Mouse (Mus musculus) erythroblast, adult 5-6 weeks (primary cell): Measurements from ENCODE around the gene Kars. TPM values are rescaled to one million over a fixed set of nuclear protein-coding genes. Genes with fewer than 3 reads are reported as not detected.

Experiments
- ATAC-seq: replicated peaks from 2 replicates; pipeline ENCODE4 v1.8.0; 2016; ENCODE audit warnings: moderate number of reproducible peaks, mild to moderate bottlenecking, moderate TSS enrichment, inconsistent platforms; ENCODE audit not compliant: poor library complexity, low FRiP score, severe bottlenecking
- total RNA-seq, 2 experiments: library from RNA; stranded (forward) in 1 of 2; stranded (reverse) in 1 of 2; fragments of 150-400 nt in 1 of 2; fragments of 200-764, 138-1000 nt in 1 of 2; gene quantifications; 2 replicates each; pipeline versions ENCODE4 v1.2.3 to v1.2.4; 2015 to 2017; ENCODE audit warnings: low replicate concordance in 2 of 2

Kars gene
- total RNA-seq, 2 experiments from 2014 or later = 30.4 to 31.7 TPM

DNA sequence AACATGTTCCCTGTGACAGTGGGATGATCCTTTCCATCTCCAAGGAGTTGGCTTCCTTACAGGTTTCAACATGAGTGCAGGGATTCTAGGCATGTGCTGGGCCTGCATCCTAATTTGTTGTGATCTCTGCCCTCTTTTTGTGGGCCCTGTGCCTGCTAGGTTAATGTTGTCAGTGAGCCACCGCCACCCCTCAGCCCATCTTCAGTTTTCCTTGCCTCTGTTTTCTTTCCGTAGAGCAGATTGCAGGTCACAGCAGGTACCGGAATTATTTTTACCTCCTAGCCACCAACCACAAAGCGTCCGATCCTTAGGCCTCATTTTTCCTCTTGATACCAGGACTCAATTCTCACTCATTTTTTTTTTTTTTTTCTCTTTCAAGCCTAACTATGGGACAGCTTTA, 59.2 kb downstream of the Kars start:
- ATAC-seq = no peak

DNA sequence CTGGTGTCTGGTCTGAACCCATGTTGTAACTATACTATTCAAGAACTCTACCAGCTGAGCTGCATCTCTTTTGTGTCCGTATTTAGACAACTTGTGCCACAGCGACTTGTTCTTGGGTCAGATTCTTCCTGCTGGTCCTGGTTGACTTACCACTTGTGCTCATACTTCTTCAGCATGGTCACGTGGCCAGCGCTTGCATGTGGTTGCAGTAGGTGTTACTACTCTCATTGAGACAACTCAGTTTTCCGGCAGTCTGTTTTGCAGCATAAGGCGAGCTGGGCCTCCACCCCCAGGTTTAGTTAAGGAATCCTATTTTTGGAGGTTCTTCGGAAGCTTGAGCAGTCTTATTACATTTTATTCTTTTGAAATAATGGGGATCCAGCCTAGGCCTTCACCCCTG, 59.8 kb downstream of the Kars start:
- ATAC-seq = no peak

DNA sequence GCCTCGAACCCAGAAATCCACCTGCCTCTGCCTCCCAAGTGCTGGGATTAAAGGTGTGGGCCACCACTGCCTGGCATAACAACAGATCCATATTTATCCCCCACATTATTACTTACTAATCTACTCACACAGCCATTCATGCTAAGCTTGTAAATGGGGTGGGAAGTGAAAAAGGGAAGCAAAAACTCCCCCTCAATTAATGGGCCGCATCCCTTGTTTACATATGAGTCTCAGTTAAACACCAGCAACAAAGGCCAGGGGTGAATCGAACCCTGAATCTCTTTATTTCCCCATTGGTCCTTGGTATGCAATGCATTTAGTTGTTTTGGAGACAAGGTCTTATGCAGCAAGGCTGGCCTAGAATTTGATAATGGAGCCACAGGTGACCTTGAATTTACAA, 60.3 kb downstream of the Kars start:
- ATAC-seq = no peak

DNA sequence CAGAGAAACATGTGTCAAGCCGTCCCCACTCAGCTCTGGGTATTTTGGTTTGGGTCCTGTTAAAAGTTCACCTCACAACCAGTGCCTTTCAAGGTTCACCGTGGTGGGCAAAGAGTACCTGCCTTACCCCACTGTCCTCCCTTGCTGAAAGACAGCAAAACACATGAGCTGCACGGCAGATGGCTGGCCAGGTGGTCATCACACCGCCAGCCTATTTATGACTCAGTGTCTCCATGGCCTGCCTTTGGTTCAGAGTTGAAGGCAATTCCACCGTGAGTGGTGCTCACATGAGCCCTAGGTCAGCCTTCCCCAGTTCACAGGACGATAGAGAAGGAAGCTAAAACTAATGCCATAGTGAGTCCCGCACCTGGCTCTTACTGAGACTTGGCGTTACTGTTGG, 63.2 kb downstream of the Kars start:
- ATAC-seq = no peak

DNA sequence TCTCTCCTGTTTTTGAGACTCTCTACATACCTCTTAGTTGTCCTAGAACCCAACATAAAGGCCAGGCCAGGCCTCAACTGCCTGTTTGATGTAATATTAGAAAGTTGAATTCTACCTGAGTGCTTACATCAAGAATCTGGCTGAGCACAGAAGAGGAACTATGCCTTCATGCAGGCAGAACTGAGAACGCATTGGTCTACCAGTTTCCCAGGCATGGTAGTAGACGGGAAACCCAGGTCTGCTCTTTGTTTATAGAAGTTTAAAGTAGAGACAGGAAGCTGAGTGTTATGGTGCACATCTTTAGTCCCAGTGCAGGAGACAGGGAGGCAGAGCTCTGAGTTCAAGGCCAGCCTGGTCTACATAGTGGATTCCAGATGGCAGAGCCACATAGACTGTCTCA, 64.0 kb downstream of the Kars start:
- no peak for ATAC-seq

DNA sequence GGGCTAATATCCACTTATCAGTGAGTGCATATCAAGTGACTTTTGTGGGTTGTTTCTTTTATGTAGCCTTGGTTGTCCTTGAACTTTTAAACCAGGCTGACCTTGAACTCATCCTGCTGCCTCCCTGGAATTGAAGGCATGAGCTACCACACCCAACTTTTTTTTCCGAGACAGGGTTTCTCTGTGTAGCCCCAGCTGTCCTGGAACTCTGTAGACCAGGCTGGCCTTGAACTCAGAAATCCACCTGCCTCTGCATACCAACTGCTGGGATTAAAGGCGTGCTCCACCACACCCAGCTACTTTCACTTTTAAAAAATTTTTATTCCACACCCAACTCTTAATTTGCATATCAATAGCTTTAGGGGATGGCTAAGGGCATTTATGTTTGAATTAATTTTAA, 67.6 kb downstream of the Kars start:
- no peak for ATAC-seq

Other genes starting within 250 kb of the Kars start
- 13.3 and 43.7 TPM in 2 replicates for gene Cfdp1, start 157.0 kb downstream of the Kars start, total RNA-seq (2015; ENCODE audit: low replicate concordance)
- gene Cfdp1, start 157.0 kb downstream of the Kars start, total RNA-seq (2017; ENCODE audit: low replicate concordance) = 32.5 and 33.6 TPM in 2 replicates
- 0.84 and 2.7 TPM in 2 replicates for gene Tmem170, start 134.6 kb downstream of the Kars start, total RNA-seq (2015; ENCODE audit: low replicate concordance)
- 0.70 and 1.4 TPM in 2 replicates for gene Tmem170, start 134.6 kb downstream of the Kars start, total RNA-seq (2017; ENCODE audit: low replicate concordance)
- gene Chst5, start 100.9 kb downstream of the Kars start, total RNA-seq (2015; ENCODE audit: low replicate concordance) = not detected in 2 replicates
- not detected in 2 replicates for gene Chst5, start 100.9 kb downstream of the Kars start, total RNA-seq (2017; ENCODE audit: low replicate concordance)
- 2.7 TPM in 1 of 2 replicates, not detected in the other for gene Tmem231, start 77.4 kb downstream of the Kars start, total RNA-seq (2015; ENCODE audit: low replicate concordance)
- gene Tmem231, start 77.4 kb downstream of the Kars start, total RNA-seq (2017; ENCODE audit: low replicate concordance) = 4.7 and 5.0 TPM in 2 replicates
- 113 and 121 TPM in 2 replicates for gene Gabarapl2, start 70.6 kb downstream of the Kars start, total RNA-seq (2015; ENCODE audit: low replicate concordance)
- gene Gabarapl2, start 70.6 kb downstream of the Kars start, total RNA-seq (2017; ENCODE audit: low replicate concordance) = 170 and 171 TPM in 2 replicates
- 0.77 and 1.9 TPM in 2 replicates for gene Adat1, start 19.0 kb downstream of the Kars start, total RNA-seq (2015; ENCODE audit: low replicate concordance)
- gene Adat1, start 19.0 kb downstream of the Kars start, total RNA-seq (2017; ENCODE audit: low replicate concordance) = 0.70 and 1.4 TPM in 2 replicates
- gene Terf2ip, start 75 bp upstream of the Kars start, total RNA-seq (2015; ENCODE audit: low replicate concordance) = 1.9 TPM in 2 replicates
- gene Terf2ip, start 75 bp upstream of the Kars start, total RNA-seq (2017; ENCODE audit: low replicate concordance) = 2.5 and 3.6 TPM in 2 replicates
- not detected in 2 replicates for gene Gm6793, start 3.7 kb upstream of the Kars start, total RNA-seq (2015; ENCODE audit: low replicate concordance)
- gene Gm6793, start 3.7 kb upstream of the Kars start, total RNA-seq (2017; ENCODE audit: low replicate concordance) = not detected in 2 replicates